Mouse (Mus musculus) cerebellum, adult 2 months (tissue): Measurements from ENCODE around the gene Gm10310. TPM values are rescaled to one million over a fixed set of nuclear protein-coding genes. Genes with fewer than 3 reads are reported as not detected.

Experiments used
- DNase-seq, 2 experiments: peaks; one replicate each; pipeline ENCODE4 v3.0.0; 2021
- H3K27ac ChIP-seq: fragments of 200-500 bp; 2 replicates; pipeline ENCODE4 v1.5.1; 2012; ENCODE audit warnings: low read length, control low read depth, inconsistent platforms; ENCODE audit not compliant: insufficient read depth
- H3K27me3 ChIP-seq: fragments of 200-500 bp; 2 replicates; pipeline ENCODE4 v1.6.1; 2012; ENCODE audit warnings: inconsistent platforms, mild to moderate bottlenecking, low read length, moderate library complexity; ENCODE audit not compliant: control insufficient read depth, insufficient read depth
- H3K4me1 ChIP-seq: fragments of 200-500 bp; 2 replicates; pipeline ENCODE4 v1.6.1; 2011; ENCODE audit warnings: low read length; ENCODE audit not compliant: control insufficient read depth, insufficient read depth
- H3K4me3 ChIP-seq: fragments of 200-500 bp; replicated peaks from 2 replicates; pipeline ENCODE3; 2011; ENCODE audit warnings: mild to moderate bottlenecking, low read depth, low read length, control low read depth; ENCODE audit not compliant: insufficient read depth
- CTCF ChIP-seq: fragments of 200-500 bp; IDR thresholded peaks from 2 replicates; pipeline ENCODE4 v1.5.1; 2011; ENCODE audit warnings: low read depth, mild to moderate bottlenecking, control low read depth, low read length, moderate library complexity, borderline replicate concordance; ENCODE audit not compliant: insufficient read depth
- POLR2A ChIP-seq: fragments of 200-500 bp; IDR thresholded peaks from 2 replicates; pipeline ENCODE4 v1.6.1; 2011; ENCODE audit warnings: low read length, control low read depth, borderline replicate concordance; ENCODE audit not compliant: insufficient read depth
- WGBS: fragments of 180-500 bp; shearing (Covaris S2); methylation state at CpG from one replicate; pipeline ENCODE4 v1.1.7; 2018; 5-methylcytosine and 5-hydroxymethylcytosine counted together
- polyA plus RNA-seq: library from polyadenylated mRNA; depleted of rRNA; stranded (reverse); fragments of >200 nt; gene quantifications from 2 replicates; pipeline ENCODE4 v1.2.3, GENCODE M21; 2012; rRNA removed

The Gm10310 gene
- polyA plus RNA-seq, 1 experiment: not detected

GRCm38 (mm10) chr10:129949000-129949399 lies 35.9 kb downstream of the Gm10310 start, which contains the start of gene Olfr818:
Gene Olfr818, minus strand, starts transcription at chr10:129949100.
- WGBS: 94% methylated on average over 2 of the region's 2 CpGs
- H3K27ac ChIP-seq: no peak within 1 kb of the TSS
- H3K27me3 ChIP-seq: no peaks in the 10 kb centered on the region
- DNase-seq: no peak
- H3K4me1 ChIP-seq: no peaks in the 10 kb centered on the region
- H3K4me3 ChIP-seq: no peak within 1 kb of the TSS
- TF ChIP-seq CTCF: no peak
- no peak for TF ChIP-seq POLR2A

Other genes starting within 250 kb of the Gm10310 start
- gene Olfr806, start 243.1 kb downstream of the Gm10310 start, polyA plus RNA-seq: not detected in 2 replicates
- not detected in 2 replicates for gene Olfr807, start 227.3 kb downstream of the Gm10310 start, polyA plus RNA-seq
- gene Olfr808, start 219.6 kb downstream of the Gm10310 start, polyA plus RNA-seq: not detected in 2 replicates
- not detected in 2 replicates for gene Olfr809, start 210.4 kb downstream of the Gm10310 start, polyA plus RNA-seq
- gene Olfr810, start 190.1 kb downstream of the Gm10310 start, polyA plus RNA-seq: not detected in 2 replicates
- gene Olfr811, start 180.7 kb downstream of the Gm10310 start, polyA plus RNA-seq: not detected in 2 replicates
- not detected in 2 replicates for gene Olfr812, start 139.0 kb downstream of the Gm10310 start, polyA plus RNA-seq
- gene Olfr813, start 129.7 kb downstream of the Gm10310 start, polyA plus RNA-seq: not detected in 2 replicates
- not detected in 2 replicates for gene Olfr814, start 105.2 kb downstream of the Gm10310 start, polyA plus RNA-seq
- not detected in 2 replicates for gene Olfr815, start 79.2 kb downstream of the Gm10310 start, polyA plus RNA-seq
- not detected in 2 replicates for gene Olfr816, start 69.5 kb downstream of the Gm10310 start, polyA plus RNA-seq
- not detected in 2 replicates for gene Olfr818, start 36.0 kb downstream of the Gm10310 start, polyA plus RNA-seq
- not detected in 2 replicates for gene Olfr819, start 17.8 kb downstream of the Gm10310 start, polyA plus RNA-seq
- gene Olfr247, start 8.9 kb downstream of the Gm10310 start, polyA plus RNA-seq: not detected in 2 replicates
- not detected in 2 replicates for gene Olfr820, start 27.6 kb upstream of the Gm10310 start, polyA plus RNA-seq
- gene Olfr821, start 45.3 kb upstream of the Gm10310 start, polyA plus RNA-seq: not detected in 2 replicates
- not detected in 2 replicates for gene Olfr822, start 86.1 kb upstream of the Gm10310 start, polyA plus RNA-seq
- not detected in 2 replicates for gene Olfr823, start 130.3 kb upstream of the Gm10310 start, polyA plus RNA-seq
- gene Olfr824, start 144.9 kb upstream of the Gm10310 start, polyA plus RNA-seq: not detected in 2 replicates
- gene Olfr825, start 181.7 kb upstream of the Gm10310 start, polyA plus RNA-seq: not detected in 2 replicates
- gene Olfr826, start 199.1 kb upstream of the Gm10310 start, polyA plus RNA-seq: not detected in 2 replicates
- gene Olfr827, start 229.3 kb upstream of the Gm10310 start, polyA plus RNA-seq: not detected in 2 replicates